Mouse (Mus musculus): Measurements from ENCODE around the gene Nop53. TPM values are rescaled to one million over a fixed set of nuclear protein-coding genes. Genes with fewer than 3 reads are reported as not detected.

Gene Nop53
- polyA plus RNA-seq, 1 experiment from 2014 or later: 109 TPM

GRCm38 (mm10) chr7:15931635-15932034 lies 14.2 kb downstream of the Nop53 start:
- no peak for TF ChIP-seq CTCF (IDR thresholded peaks at IDR 0.05; ENCODE audit: low read depth)
- Histone ChIP-seq H3K27ac (ENCODE audit: low read depth, low read length) (no peak overlapping the region), H3K4me1 (replicated peaks; ENCODE audit: control insufficient read depth, insufficient read depth, low read length) (no peaks in the 10 kb centered on the region), H3K4me3 (ENCODE audit: low read depth, low read length) (no peak overlapping the region), H3K36me3 (ENCODE audit: control insufficient read depth, insufficient read depth) (peaks cover 4% of the 10 kb centered on the region; the same call in 1 of the 2 replicates), H3K27me3 (replicated peaks; ENCODE audit: control insufficient read depth, insufficient read depth, low read length) (no peaks in the 10 kb centered on the region), H3K9ac (ENCODE audit: low read depth, low read length) (no peak overlapping the region), H3K9me3 (ENCODE audit: control insufficient read depth) (no peaks in the 10 kb centered on the region), H3K4me2 (replicated peaks; ENCODE audit: low read depth) (no peak overlapping the region)
- WGBS: 71% methylated on average over 3 of the region's 3 CpGs
- no peak for ATAC-seq

- no peaks in the 10 kb centered on the region for H3K9me3 ChIP-seq (ENCODE audit: control insufficient read depth)
- no peak overlapping the region for H3K4me2 ChIP-seq (replicated peaks; ENCODE audit: low read depth)
- ATAC-seq: no peak
- H3K27me3 ChIP-seq (replicated peaks; ENCODE audit: control insufficient read depth, insufficient read depth, low read length): no peaks in the 10 kb centered on the region
- no peak overlapping the region for H3K9ac ChIP-seq (ENCODE audit: low read depth, low read length)
- H3K4me1 ChIP-seq (replicated peaks; ENCODE audit: control insufficient read depth, insufficient read depth, low read length): no peaks in the 10 kb centered on the region
- H3K27ac ChIP-seq (ENCODE audit: low read depth, low read length): no peak overlapping the region
- peak; percentile 45 for TF ChIP-seq CTCF (IDR thresholded peaks at IDR 0.05; ENCODE audit: low read depth)
- H3K4me3 ChIP-seq (ENCODE audit: low read depth, low read length): no peak overlapping the region
- H3K36me3 ChIP-seq (ENCODE audit: control insufficient read depth, insufficient read depth): no peaks in the 10 kb centered on the region
- WGBS: 72% methylated on average over 2 of the region's 2 CpGs
These were observed 15.3 kb downstream of the Nop53 start for GRCm38 (mm10) chr7:15930543-15930942.

- H3K36me3 ChIP-seq (ENCODE audit: control insufficient read depth, insufficient read depth): no peaks in the 10 kb centered on the region
- H3K27ac ChIP-seq (ENCODE audit: low read depth, low read length): no peak overlapping the region
- H3K9ac ChIP-seq (ENCODE audit: low read depth, low read length): no peak overlapping the region
- ATAC-seq: peak; percentile 65
- H3K27me3 ChIP-seq (replicated peaks; ENCODE audit: control insufficient read depth, insufficient read depth, low read length): no peaks in the 10 kb centered on the region
- no peaks in the 10 kb centered on the region for H3K9me3 ChIP-seq (ENCODE audit: control insufficient read depth)
- WGBS: 20% methylated on average over 4 of the region's 4 CpGs
- peak; percentile 88 for TF ChIP-seq CTCF (IDR thresholded peaks at IDR 0.05; ENCODE audit: low read depth)
- H3K4me2 ChIP-seq (replicated peaks; ENCODE audit: low read depth): no peak overlapping the region
- H3K4me3 ChIP-seq (ENCODE audit: low read depth, low read length): no peak overlapping the region
- H3K4me1 ChIP-seq (replicated peaks; ENCODE audit: control insufficient read depth, insufficient read depth, low read length): no peaks in the 10 kb centered on the region
These were observed 16.0 kb downstream of the Nop53 start for GRCm38 (mm10) chr7:15929910-15930309.

- ATAC-seq: peak; percentile 97
- peaks cover 23% of the 10 kb centered on the region for H3K36me3 ChIP-seq (ENCODE audit: control insufficient read depth, insufficient read depth)
- whole genome bisulfite sequencing: 0% methylated on average over 33 of the region's 33 CpGs
These were observed 23.6 kb downstream of the Nop53 start, which contains the start of gene Selenow for GRCm38 (mm10) chr7:15922220-15922773. Gene Selenow, minus strand, starts transcription at chr7:15922402.

GRCm38 (mm10) chr7:15921796-15922195 lies 24.1 kb downstream of the Nop53 start:
- H3K4me3 ChIP-seq (ENCODE audit: low read depth, low read length): peak overlapping the region; percentile 63
- peak overlapping the region; percentile 83 for H3K9ac ChIP-seq (ENCODE audit: low read depth, low read length)
- 0% methylated on average over 10 of the region's 10 CpGs for WGBS
- no peaks in the 10 kb centered on the region for H3K27me3 ChIP-seq (replicated peaks; ENCODE audit: control insufficient read depth, insufficient read depth, low read length)
- peaks cover 11% of the 10 kb centered on the region; the same call in 1 of the 2 replicates for H3K4me1 ChIP-seq (replicated peaks; ENCODE audit: control insufficient read depth, insufficient read depth, low read length)
- peaks cover 28% of the 10 kb centered on the region for H3K36me3 ChIP-seq (ENCODE audit: control insufficient read depth, insufficient read depth)
- peak; percentile 54 for ATAC-seq
- H3K27ac ChIP-seq (ENCODE audit: low read depth, low read length): peak overlapping the region; percentile 22
- no peak for TF ChIP-seq CTCF (IDR thresholded peaks at IDR 0.05; ENCODE audit: low read depth)
- no peaks in the 10 kb centered on the region for H3K9me3 ChIP-seq (ENCODE audit: control insufficient read depth)
- peak overlapping the region; percentile 79 for H3K4me2 ChIP-seq (replicated peaks; ENCODE audit: low read depth)

More at GRCm38 (mm10) chr7:15922220-15922773, 23.6 kb downstream of the Nop53 start, which contains the start of gene Selenow:
- Histone ChIP-seq H3K9me3 (ENCODE audit: control insufficient read depth) (no peaks in the 10 kb centered on the region), H3K4me1 (replicated peaks; ENCODE audit: control insufficient read depth, insufficient read depth, low read length) (peaks cover 11% of the 10 kb centered on the region; the same call in 1 of the 2 replicates), H3K27me3 (replicated peaks; ENCODE audit: control insufficient read depth, insufficient read depth, low read length) (no peaks in the 10 kb centered on the region), H3K27ac (ENCODE audit: low read depth, low read length) (peak within 1 kb of the TSS; percentile 22), H3K4me2 (replicated peaks; ENCODE audit: low read depth) (peak within 1 kb of the TSS; percentile 79), H3K4me3 (ENCODE audit: low read depth, low read length) (peak within 1 kb of the TSS; percentile 63), H3K9ac (ENCODE audit: low read depth, low read length) (peak within 1 kb of the TSS; percentile 83)
- TF ChIP-seq CTCF (IDR thresholded peaks at IDR 0.05; ENCODE audit: low read depth): no peak

- ATAC-seq: no peak
- no peaks in the 10 kb centered on the region for H3K27me3 ChIP-seq (replicated peaks; ENCODE audit: control insufficient read depth, insufficient read depth, low read length)
- H3K9ac ChIP-seq (ENCODE audit: low read depth, low read length): peak overlapping the region; percentile 83; the same call in 1 of the 2 replicates
- H3K4me2 ChIP-seq (replicated peaks; ENCODE audit: low read depth): peak overlapping the region; percentile 79
- no peaks in the 10 kb centered on the region for H3K9me3 ChIP-seq (ENCODE audit: control insufficient read depth)
- peaks cover 30% of the 10 kb centered on the region for H3K36me3 ChIP-seq (ENCODE audit: control insufficient read depth, insufficient read depth)
- no peak for TF ChIP-seq CTCF (IDR thresholded peaks at IDR 0.05; ENCODE audit: low read depth)
- H3K4me3 ChIP-seq (ENCODE audit: low read depth, low read length): peak overlapping the region; percentile 63
- H3K27ac ChIP-seq (ENCODE audit: low read depth, low read length): no peak overlapping the region
- WGBS: 78% methylated on average over 6 of the region's 6 CpGs
- H3K4me1 ChIP-seq (replicated peaks; ENCODE audit: control insufficient read depth, insufficient read depth, low read length): peaks cover 11% of the 10 kb centered on the region; the same call in 1 of the 2 replicates
These were observed 25.2 kb downstream of the Nop53 start for GRCm38 (mm10) chr7:15920645-15921190.

Data from intestine, postnatal 0 days (tissue).